Mouse (Mus musculus): Measurements from ENCODE around the gene Klk14. TPM values are rescaled to one million over a fixed set of nuclear protein-coding genes. Genes with fewer than 3 reads are reported as not detected.
"Not testable (repeated sequence)": the region's sequence is repeated elsewhere in the genome, so short reads cannot be mapped to it uniquely, and the experiment has no call there.

Klk14 gene
- total and polyA plus RNA-seq, 2 experiments from 2014 or later, result not detected

GRCm38 (mm10) chr7:43662804-43663203 is 27.4 kb upstream of the Klk14 start:
- H3K4me1 ChIP-seq (ENCODE audit: insufficient read depth), result no peaks in the 10 kb centered on the region
- H3K4me3 ChIP-seq (ENCODE audit: low read depth, low read length), result no peak overlapping the region
- no peak overlapping the region for H3K4me2 ChIP-seq (ENCODE audit: low read depth)
- 86% methylated on average over 1 of the region's 1 CpGs for WGBS
- no peak for TF ChIP-seq CTCF (IDR thresholded peaks at IDR 0.05; ENCODE audit: low read depth)
- no peaks in the 10 kb centered on the region for H3K9me3 ChIP-seq (ENCODE audit: low read length)
- ATAC-seq (no peak), DNase-seq (no peak)
- no peak overlapping the region for H3K27ac ChIP-seq (ENCODE audit: low read depth, low read length)
- no peaks in the 10 kb centered on the region for H3K27me3 ChIP-seq (ENCODE audit: insufficient read depth, low read length)
- no peaks in the 10 kb centered on the region for H3K36me3 ChIP-seq (ENCODE audit: insufficient read depth)
- no peak overlapping the region for H3K9ac ChIP-seq

GRCm38 (mm10) chr7:43667221-43667620 is 23.0 kb upstream of the Klk14 start:
- not testable (repeated sequence) for H3K4me3 ChIP-seq (ENCODE audit: low read depth, low read length); H3K4me2 ChIP-seq (ENCODE audit: low read depth); H3K9ac ChIP-seq; H3K27me3 ChIP-seq (ENCODE audit: insufficient read depth, low read length); DNase-seq; H3K4me1 ChIP-seq (ENCODE audit: insufficient read depth); ATAC-seq; H3K27ac ChIP-seq (ENCODE audit: low read depth, low read length); H3K9me3 ChIP-seq (ENCODE audit: low read length); H3K36me3 ChIP-seq (ENCODE audit: insufficient read depth)
- 87% methylated on average over 4 of the region's 4 CpGs for WGBS

DNA sequence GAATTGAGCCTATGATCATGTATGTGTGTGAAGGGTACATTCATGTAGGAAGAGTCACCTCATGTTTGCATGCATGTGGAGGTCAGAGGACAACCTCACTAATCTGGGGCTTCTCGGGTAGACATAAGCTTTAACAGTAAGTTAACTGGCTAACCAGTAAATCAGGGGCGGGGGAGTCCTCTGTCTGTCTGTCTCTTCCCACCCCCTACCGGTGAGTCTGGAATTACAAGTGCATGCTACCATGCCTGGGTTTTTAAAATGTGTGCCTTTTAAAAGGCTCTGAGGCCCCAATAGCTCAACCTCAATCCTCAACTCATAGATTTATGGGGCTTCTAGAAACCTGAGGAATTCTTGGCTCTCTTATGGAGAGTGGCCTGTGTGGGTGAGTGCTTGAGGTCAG is 21.6 kb upstream of the Klk14 start:
- TF ChIP-seq CTCF (IDR thresholded peaks at IDR 0.05; ENCODE audit: low read depth), result peak; percentile 32; the same call in 1 of the 2 replicates
- Histone ChIP-seq H3K36me3 (ENCODE audit: insufficient read depth) (no peaks in the 10 kb centered on the region), H3K27me3 (ENCODE audit: insufficient read depth, low read length) (no peaks in the 10 kb centered on the region), H3K4me3 (ENCODE audit: low read depth, low read length) (no peak overlapping the region), H3K4me1 (ENCODE audit: insufficient read depth) (peaks cover 6% of the 10 kb centered on the region), H3K9me3 (ENCODE audit: low read length) (no peaks in the 10 kb centered on the region), H3K9ac (no peak overlapping the region), H3K27ac (ENCODE audit: low read depth, low read length) (no peak overlapping the region), H3K4me2 (ENCODE audit: low read depth) (no peak overlapping the region)
- 31% methylated on average over 3 of the region's 3 CpGs for WGBS
- ATAC-seq (no peak), DNase-seq (no peak)

DNA sequence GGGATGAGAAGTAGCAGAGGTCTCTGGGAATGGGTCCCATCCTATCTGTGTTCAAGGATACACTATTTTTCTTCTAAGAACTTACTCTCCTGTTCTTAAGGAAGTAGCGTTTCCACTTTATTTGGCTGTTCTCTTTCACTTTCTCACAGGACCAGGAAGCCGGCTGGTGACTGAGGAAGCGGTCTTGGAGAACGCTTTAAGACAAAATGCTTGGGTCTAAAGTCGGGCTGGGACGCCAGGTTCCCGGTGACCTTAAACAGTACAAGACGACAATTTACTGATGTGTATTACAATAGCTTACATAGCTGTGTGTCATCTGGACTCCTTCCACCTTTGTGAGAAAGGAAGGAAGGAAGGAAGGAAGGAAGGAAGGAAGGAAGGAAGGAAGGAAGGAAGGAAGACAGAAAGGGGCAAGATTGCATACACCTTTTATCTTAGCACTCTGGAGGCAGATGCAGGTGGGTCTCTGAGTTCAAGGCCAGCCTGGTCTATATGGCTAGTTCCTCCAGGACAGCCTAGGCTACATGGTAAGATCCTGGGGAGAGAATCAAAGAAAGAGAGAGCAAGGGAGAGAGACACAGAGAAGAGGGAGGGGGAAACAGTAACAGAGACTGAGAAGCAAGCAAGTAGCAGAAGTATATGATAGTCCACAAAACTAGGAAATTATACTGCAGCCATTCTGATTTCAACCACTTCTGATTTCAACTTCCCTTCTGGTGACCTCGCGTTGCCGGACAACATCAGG is 19.0 kb upstream of the Klk14 start:
- WGBS, result 69% methylated on average over 11 of the region's 11 CpGs
- H3K4me1 ChIP-seq (ENCODE audit: insufficient read depth), result peaks cover 6% of the 10 kb centered on the region
- DNase-seq (no peak), ATAC-seq (peak; percentile 49)
- no peaks in the 10 kb centered on the region for H3K27me3 ChIP-seq (ENCODE audit: insufficient read depth, low read length)
- H3K4me2 ChIP-seq (ENCODE audit: low read depth), result peak overlapping the region; percentile 75
- peaks cover 16% of the 10 kb centered on the region for H3K36me3 ChIP-seq (ENCODE audit: insufficient read depth)
- peak overlapping the region; percentile 35; the same call in 1 of the 2 replicates for H3K9ac ChIP-seq
- peak overlapping the region; percentile 77 for H3K4me3 ChIP-seq (ENCODE audit: low read depth, low read length)
- 0 out of 2 replicates have a peak overlapping the region, but pooled peaks have one; percentile 50 for H3K27ac ChIP-seq (ENCODE audit: low read depth, low read length)
- H3K9me3 ChIP-seq (ENCODE audit: low read length), result no peaks in the 10 kb centered on the region
- no peak for TF ChIP-seq CTCF (IDR thresholded peaks at IDR 0.05; ENCODE audit: low read depth)

DNA sequence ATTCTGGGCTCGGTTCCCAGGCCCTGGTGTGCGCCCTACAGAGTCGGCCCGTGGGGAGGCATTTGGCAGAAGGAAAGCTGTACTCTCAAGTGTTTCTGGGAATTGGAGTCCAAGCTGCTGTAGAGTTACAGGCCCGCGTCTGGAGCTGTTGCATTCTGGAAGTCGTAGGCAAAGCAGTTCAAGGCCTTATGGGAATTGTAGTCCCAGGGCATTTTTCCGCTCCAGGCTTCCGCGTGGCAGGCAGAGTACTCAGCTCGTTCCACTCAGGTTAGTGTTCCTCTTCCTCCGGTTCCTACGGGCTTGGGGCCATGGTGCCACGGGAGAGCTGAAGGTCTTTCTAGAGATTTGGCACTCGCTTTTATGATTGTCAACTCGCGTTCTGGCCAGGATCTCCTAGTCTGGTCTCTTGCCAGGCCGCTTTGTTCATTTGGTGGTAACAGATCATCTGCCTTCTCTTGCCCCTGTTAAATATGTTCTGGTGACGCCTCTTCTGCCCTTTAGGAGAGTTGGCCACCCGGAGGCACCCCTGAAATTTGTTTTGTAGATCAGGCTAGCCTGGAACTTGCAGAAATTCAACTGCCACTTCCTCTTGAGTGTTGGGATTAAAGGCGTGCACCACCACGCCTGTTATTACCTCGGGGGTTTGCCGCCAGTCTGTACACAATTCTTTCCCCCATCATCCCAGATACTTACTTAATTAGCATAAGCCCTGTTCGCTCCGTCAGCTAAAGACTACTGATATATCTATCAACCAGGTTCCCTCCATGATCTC is 18.2 kb upstream of the Klk14 start, which contains the start of gene Ctu1:
Gene Ctu1, plus strand, starts transcription at position 208 of the 772 bp plus-strand sequence.
- Histone ChIP-seq H3K36me3 (ENCODE audit: insufficient read depth) (peaks cover 23% of the 10 kb centered on the region), H3K4me3 (ENCODE audit: low read depth, low read length) (peak within 1 kb of the TSS; percentile 77), H3K27ac (ENCODE audit: low read depth, low read length) (peak within 1 kb of the TSS; percentile 55), H3K4me1 (ENCODE audit: insufficient read depth) (peaks cover 6% of the 10 kb centered on the region), H3K9me3 (ENCODE audit: low read length) (no peaks in the 10 kb centered on the region), H3K9ac (peak within 1 kb of the TSS; percentile 73), H3K4me2 (ENCODE audit: low read depth) (peak within 1 kb of the TSS; percentile 75), H3K27me3 (ENCODE audit: insufficient read depth, low read length) (no peaks in the 10 kb centered on the region)
- peak; percentile 94 for DNase-seq
- peak; percentile 98 for ATAC-seq
- TF ChIP-seq CTCF (IDR thresholded peaks at IDR 0.05; ENCODE audit: low read depth), result no peak
- WGBS, result under 1% methylated on average over 26 of the region's 26 CpGs

DNA sequence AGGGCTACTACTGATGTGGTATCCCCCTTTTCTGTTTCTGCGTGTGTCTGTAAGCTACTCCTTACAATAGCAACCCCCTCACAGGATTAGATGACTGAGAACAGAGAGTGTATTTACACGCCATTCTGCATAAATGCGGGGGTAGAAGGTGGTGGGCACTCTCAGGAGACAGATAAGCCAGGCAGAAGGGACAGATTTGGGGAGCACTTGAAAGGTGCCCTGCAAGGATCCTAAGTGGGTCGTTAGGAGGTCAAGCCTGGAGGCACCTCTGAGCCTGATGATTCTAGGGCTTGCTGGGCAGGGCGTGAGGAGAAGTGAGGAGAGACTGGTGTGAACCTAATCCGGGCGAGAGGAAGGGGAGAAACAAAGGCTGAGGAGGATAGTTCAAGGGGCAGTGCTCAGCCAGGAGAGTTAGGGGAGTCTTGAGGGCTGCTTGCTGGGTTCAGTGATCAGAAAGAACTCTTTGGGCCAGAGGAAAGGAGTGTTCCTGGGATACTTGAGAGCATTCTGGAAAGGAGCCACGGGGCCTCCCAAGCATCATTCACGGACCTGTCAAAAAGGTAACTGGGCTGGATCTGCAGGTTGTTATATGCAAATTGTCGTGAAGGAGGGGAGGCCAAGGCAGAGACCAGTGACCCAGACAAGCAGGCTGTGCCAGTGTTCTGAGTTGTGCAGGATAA is 17.5 kb upstream of the Klk14 start:
- H3K27me3 ChIP-seq (ENCODE audit: insufficient read depth, low read length), result no peaks in the 10 kb centered on the region
- H3K4me2 ChIP-seq (ENCODE audit: low read depth), result peak overlapping the region; percentile 75
- H3K4me3 ChIP-seq (ENCODE audit: low read depth, low read length), result peak overlapping the region; percentile 77
- no peak for DNase-seq
- TF ChIP-seq CTCF (IDR thresholded peaks at IDR 0.05; ENCODE audit: low read depth), result no peak
- peaks cover 30% of the 10 kb centered on the region for H3K36me3 ChIP-seq (ENCODE audit: insufficient read depth)
- peaks cover 6% of the 10 kb centered on the region for H3K4me1 ChIP-seq (ENCODE audit: insufficient read depth)
- WGBS, result 11% methylated on average over 10 of the region's 10 CpGs
- H3K9me3 ChIP-seq (ENCODE audit: low read length), result no peaks in the 10 kb centered on the region
- ATAC-seq, result peak; percentile 14
- H3K27ac ChIP-seq (ENCODE audit: low read depth, low read length), result peak overlapping the region; percentile 55
- H3K9ac ChIP-seq, result peak overlapping the region; percentile 73

Measured in forebrain, postnatal 0 days (tissue).